Mouse (Mus musculus): ENCODE data around the gene Cmtm4.

Gene Cmtm4

GRCm38 (mm10) chr8:104395703-104396357, at the start of gene Cmtm4:
Gene Cmtm4, minus strand, starts transcription at chr8:104395807.
- DNase-seq, result no peak

GRCm38 (mm10) chr8:104445248-104445647, 49.6 kb upstream of the Cmtm4 start:
- DNase-seq, result no peak

- no peak for DNase-seq
These were observed 47.6 kb upstream of the Cmtm4 start for GRCm38 (mm10) chr8:104443125-104443679.

GRCm38 (mm10) chr8:104442299-104443124, 46.9 kb upstream of the Cmtm4 start, which contains the start of gene Dync1li2:
Gene Dync1li2, minus strand, starts transcription at chr8:104443047.
- peak; percentile 88 for DNase-seq

GRCm38 (mm10) chr8:104441613-104442012, 46.0 kb upstream of the Cmtm4 start:
- no peak for DNase-seq

- DNase-seq, result no peak
These were observed 43.9 kb upstream of the Cmtm4 start for GRCm38 (mm10) chr8:104439461-104439860.

GRCm38 (mm10) chr8:104437494-104438135, 42.0 kb upstream of the Cmtm4 start:
- DNase-seq, result no peak

- DNase-seq, result no peak
These were observed 41.0 kb upstream of the Cmtm4 start for GRCm38 (mm10) chr8:104436591-104436990.

- peak; percentile 98 for DNase-seq
These were observed 40.4 kb upstream of the Cmtm4 start for GRCm38 (mm10) chr8:104436038-104436437.

- no peak for DNase-seq
These were observed 39.3 kb upstream of the Cmtm4 start for GRCm38 (mm10) chr8:104434826-104435354.

- DNase-seq, result no peak
These were observed 38.7 kb upstream of the Cmtm4 start for GRCm38 (mm10) chr8:104434275-104434674.

- no peak for DNase-seq
These were observed 37.7 kb upstream of the Cmtm4 start for GRCm38 (mm10) chr8:104433191-104433842.

- DNase-seq, result no peak
These were observed 37.0 kb upstream of the Cmtm4 start for GRCm38 (mm10) chr8:104432656-104433055.

- DNase-seq, result no peak
These were observed 34.6 kb upstream of the Cmtm4 start for GRCm38 (mm10) chr8:104430230-104430629.

- DNase-seq, result no peak
These were observed 32.1 kb upstream of the Cmtm4 start for GRCm38 (mm10) chr8:104427703-104428102.

- DNase-seq, result no peak
These were observed 26.7 kb upstream of the Cmtm4 start for GRCm38 (mm10) chr8:104422313-104422712.

GRCm38 (mm10) chr8:104416022-104416421, 20.4 kb upstream of the Cmtm4 start:
- DNase-seq, result no peak

- DNase-seq, result no peak
These were observed 18.6 kb upstream of the Cmtm4 start for GRCm38 (mm10) chr8:104414204-104414603.

- DNase-seq, result no peak
These were observed 18.2 kb upstream of the Cmtm4 start for GRCm38 (mm10) chr8:104413770-104414169.

- DNase-seq, result no peak
These were observed 17.4 kb upstream of the Cmtm4 start for GRCm38 (mm10) chr8:104412805-104413532.

- DNase-seq, result no peak
These were observed 16.4 kb upstream of the Cmtm4 start for GRCm38 (mm10) chr8:104411972-104412371.

- peak; percentile 87 for DNase-seq
These were observed 15.9 kb upstream of the Cmtm4 start for GRCm38 (mm10) chr8:104411468-104411867.
